Comparison of ENCODE assay signal across 9 mouse cellular contexts in the genomic region with DNA sequence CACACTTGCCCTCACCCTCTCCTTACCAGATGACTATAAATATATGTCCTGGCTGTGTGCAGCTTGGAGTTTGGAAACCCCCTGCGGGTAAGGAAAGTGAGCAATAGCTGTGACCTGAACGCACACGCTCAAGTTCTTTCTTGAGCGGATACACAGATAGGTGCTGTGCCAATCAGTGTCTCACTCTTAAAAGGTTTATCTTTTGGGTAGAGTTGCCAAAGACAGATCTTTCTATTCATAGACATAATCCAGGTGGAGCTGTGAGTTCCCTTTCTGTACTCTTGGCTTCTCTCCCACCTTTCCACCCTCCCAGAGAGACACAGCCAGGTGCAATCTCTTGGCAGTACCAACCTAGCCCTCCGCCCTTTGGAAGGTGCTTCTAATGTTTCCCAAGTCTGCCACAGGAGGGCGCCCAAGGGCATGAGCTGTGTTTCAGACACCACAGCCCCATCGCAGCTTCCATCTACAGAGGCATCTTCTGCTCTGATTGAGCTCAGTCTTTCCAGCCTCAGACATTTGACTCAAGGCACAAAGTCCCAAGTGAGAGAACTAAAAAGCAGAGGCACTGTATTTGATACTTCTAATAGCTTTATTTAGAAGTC. TPM values are rescaled to one million over a fixed set of nuclear protein-coding genes. Genes with fewer than 3 reads are reported as not detected.
DNase-seq lines count a peak whose midpoint lies in the region; ATAC-seq lines count a peak whose summit lies in the region.
"Had no signal": no experiment of that assay in that cellular context is flagged by ENCODE, and none has a peak within 500 bp of the region (broad histone marks: within the 10 kb centered on the region; RNA-seq: fewer than 3 reads in every experiment).

No protein-coding gene starts in this region.

- H3K4me3 ChIP-seq in hindbrain, embryonic 15.5 days: no peak overlapping the region
- H3K4me3 ChIP-seq in midbrain, embryonic 10.5 days: no peak overlapping the region
- H3K4me3 ChIP-seq: liver, embryonic 15.5 days had no signal

- no peak overlapping the region for H3K9ac ChIP-seq in hindbrain, embryonic 15.5 days
- H3K9ac ChIP-seq: liver, embryonic 15.5 days had no signal

- DNase-seq in NIH3T3 (ENCODE audit: low read depth): peak; percentile 93
- DNase-seq in cerebellum, adult 8-10 months: peak; percentile 71
- DNase-seq in frontal cortex, adult 2 months (ENCODE audit: extremely low spot score in 1 of 2, low spot score in 1 of 2): peak; percentile 50 to 92
- peak; percentile 74 to 83 for DNase-seq in layer of hippocampus, postnatal 36 days
- DNase-seq in midbrain, embryonic 10.5 days (ENCODE audit: low spot score): peak; percentile 73
- DNase-seq in skeletal muscle tissue, adult 2 months (ENCODE audit: low read depth, low spot score): peak; percentile 64

- no peaks in the 10 kb centered on the region for H3K4me1 ChIP-seq in hindbrain, embryonic 15.5 days (replicated peaks)
- H3K4me1 ChIP-seq in midbrain, embryonic 10.5 days: no peaks in the 10 kb centered on the region
- H3K4me1 ChIP-seq: liver, embryonic 15.5 days had no signal

- H3K36me3 ChIP-seq in hindbrain, embryonic 15.5 days: no peaks in the 10 kb centered on the region
- H3K36me3 ChIP-seq in midbrain, embryonic 10.5 days: no peaks in the 10 kb centered on the region
- H3K36me3 ChIP-seq: liver, embryonic 15.5 days had no signal

- ATAC-seq in hindbrain, embryonic 15.5 days (ENCODE audit: low FRiP score, low read depth): peak; percentile 91
- no peak for ATAC-seq in activated CD4-positive, CD25-positive, alpha-beta regulatory T cell, adult 4 months

- WGBS in hindbrain, embryonic 15.5 days: 42% methylated on average over 7 of the region's 7 CpGs
- WGBS in midbrain, embryonic 10.5 days: 47% methylated on average over 7 of the region's 7 CpGs

- no peak overlapping the region for H3K4me2 ChIP-seq in hindbrain, embryonic 15.5 days
- H3K4me2 ChIP-seq: liver, embryonic 15.5 days had no signal

- H3K27me3 ChIP-seq in hindbrain, embryonic 15.5 days: peaks cover 3% of the 10 kb centered on the region; the same call in 1 of the 2 replicates
- peaks cover 32% of the 10 kb centered on the region for H3K27me3 ChIP-seq in midbrain, embryonic 10.5 days (ENCODE audit: low read depth, poor library complexity, severe bottlenecking)

- no peak overlapping the region for H3K27ac ChIP-seq in hindbrain, embryonic 15.5 days (replicated peaks)
- H3K27ac ChIP-seq in midbrain, embryonic 10.5 days (replicated peaks): no peak overlapping the region
- H3K27ac ChIP-seq: liver, embryonic 15.5 days had no signal

- no peaks in the 10 kb centered on the region for H3K9me3 ChIP-seq in hindbrain, embryonic 15.5 days
- H3K9me3 ChIP-seq in midbrain, embryonic 10.5 days (replicated peaks): no peaks in the 10 kb centered on the region
- H3K9me3 ChIP-seq: liver, embryonic 15.5 days had no signal

RNA-seq across cellular contexts. Expression of gene Smoc2, which starts 8.8 kb away (rescaled TPM):
- 14.2 and 18.9 TPM in 2 replicates for polyA plus RNA-seq in frontal cortex, adult 2 months (2012; rRNA removed)
- 4.2 and 6.4 TPM in 2 replicates for polyA plus RNA-seq in hindbrain, embryonic 15.5 days (2015; fragmentation: Nextera tagmentation; extraction: Ambion mirVana)
- 10 to 100 TPM; 34.1 to 35.7 TPM for total RNA-seq in layer of hippocampus, postnatal 36 days (2021)
- polyA plus RNA-seq in midbrain, embryonic 10.5 days (2016; fragmentation: Nextera tagmentation; extraction: Ambion mirVana): 2.3 and 6.1 TPM in 2 replicates
- not detected for polyA plus RNA-seq in activated CD4-positive, CD25-positive, alpha-beta regulatory T cell, adult 4 months (2017; shearing (Covaris generic))
